Mouse (Mus musculus): ENCODE data around the gene Gm20854. TPM values are rescaled to one million over a fixed set of nuclear protein-coding genes. Genes with fewer than 3 reads are reported as not detected.

Gene Gm20854
- total RNA-seq (2023; ENCODE audit: inconsistent age): not detected in 4 replicates

GRCm38 (mm10) chrY:85530808-85531207 lies at the start of gene Gm20854:
TSS of gene Gm20854 (minus strand) at chrY:85530908.

Measured in B cell, adult (primary cell).